Mouse (Mus musculus) heart, embryonic 13.5 days (tissue): ENCODE measurements around the gene Crtc1. TPM values are rescaled to one million over a fixed set of nuclear protein-coding genes. Genes with fewer than 3 reads are reported as not detected.

Experiments used
- ATAC-seq: fragments of 200-750 bp; cut with Nextera tagmentation; 2 replicates; pipeline ENCODE4 v1.8.0; 2017; ENCODE audit warnings: moderate TSS enrichment; ENCODE audit not compliant: insufficient number of reproducible peaks, low FRiP score, low TSS enrichment; ENCODE audit errors: extremely low read depth
- H3K27ac ChIP-seq: fragments of 300-500 bp; sonication (generic); replicated peaks from 2 replicates; pipeline ENCODE4 v1.5.1; 2015; ENCODE audit warnings: moderate library complexity, mild to moderate bottlenecking, inconsistent platforms
- H3K27me3 ChIP-seq: fragments of 300-500 bp; sonication (generic); replicated peaks from 2 replicates; pipeline ENCODE4 v1.6.1; 2015; ENCODE audit warnings: mild to moderate bottlenecking, inconsistent platforms
- H3K36me3 ChIP-seq: fragments of 300-500 bp; sonication (generic); 2 replicates; pipeline ENCODE4 v1.6.1; 2015; ENCODE audit warnings: mild to moderate bottlenecking, inconsistent platforms
- H3K4me1 ChIP-seq: fragments of 300-500 bp; sonication (generic); 2 replicates; pipeline ENCODE4 v1.6.1; 2015; ENCODE audit warnings: inconsistent platforms
- H3K4me2 ChIP-seq: fragments of 300-500 bp; sonication (generic); 2 replicates; pipeline ENCODE4 v1.6.1; 2015; ENCODE audit warnings: inconsistent platforms, mild to moderate bottlenecking, moderate library complexity
- H3K4me3 ChIP-seq: fragments of 300-500 bp; sonication (generic); 2 replicates; pipeline ENCODE4 v1.5.1; 2015; ENCODE audit warnings: moderate library complexity, mild to moderate bottlenecking, inconsistent platforms
- H3K9ac ChIP-seq: fragments of 300-500 bp; sonication (generic); 2 replicates; pipeline ENCODE4 v1.6.1; 2015; ENCODE audit warnings: inconsistent platforms, mild to moderate bottlenecking, moderate library complexity
- H3K9me3 ChIP-seq: fragments of 300-500 bp; sonication (generic); 2 replicates; pipeline ENCODE4 v1.6.1; 2016; ENCODE audit warnings: inconsistent platforms
- WGBS: fragments of 180-500 bp; shearing (Covaris S2); methylation state at CpG from one replicate; pipeline ENCODE4 v1.1.7; 2015; ENCODE audit warnings: mixed read lengths; 5-methylcytosine and 5-hydroxymethylcytosine counted together
- polyA plus RNA-seq: library from polyadenylated mRNA; unstranded; fragments of >200 nt; fragmentation: Nextera tagmentation; extraction: Ambion mirVana; gene quantifications from 2 replicates; pipeline ENCODE4 v1.2.1, GENCODE M21; 2015

Crtc1 gene
- polyA plus RNA-seq, 1 experiment from 2014 or later, result 12.4 TPM

- Histone ChIP-seq H3K9me3 (no peaks in the 10 kb centered on the region), H3K4me2 (no peak overlapping the region), H3K36me3 (peaks cover 36% of the 10 kb centered on the region), H3K4me3 (no peak overlapping the region), H3K4me1 (peaks cover 2% of the 10 kb centered on the region; the same call in 1 of the 2 replicates), H3K27me3 (peaks cover 43% of the 10 kb centered on the region), H3K9ac (no peak overlapping the region), H3K27ac (no peak overlapping the region)
- 36% methylated on average over 3 of the region's 3 CpGs for WGBS
- ATAC-seq, result no peak
Observed at GRCm38 (mm10) chr8:70383287-70383686, 56.1 kb downstream of the Crtc1 start.

GRCm38 (mm10) chr8:70380069-70380468 is 59.3 kb downstream of the Crtc1 start:
- Histone ChIP-seq H3K4me2 (no peak overlapping the region), H3K4me1 (peaks cover 18% of the 10 kb centered on the region), H3K27me3 (peaks cover 75% of the 10 kb centered on the region), H3K36me3 (peaks cover 7% of the 10 kb centered on the region), H3K9ac (no peak overlapping the region), H3K9me3 (no peaks in the 10 kb centered on the region), H3K27ac (no peak overlapping the region), H3K4me3 (no peak overlapping the region)
- ATAC-seq, result no peak
- 75% methylated on average over 12 of the region's 12 CpGs for WGBS

GRCm38 (mm10) chr8:70377049-70377448 is 62.3 kb downstream of the Crtc1 start:
- WGBS, result 15% methylated on average over 15 of the region's 15 CpGs
- Histone ChIP-seq H3K4me1 (peaks cover 46% of the 10 kb centered on the region), H3K36me3 (no peaks in the 10 kb centered on the region), H3K4me2 (no peak overlapping the region), H3K27ac (no peak overlapping the region), H3K27me3 (peaks cover 97% of the 10 kb centered on the region), H3K4me3 (no peak overlapping the region), H3K9me3 (no peaks in the 10 kb centered on the region), H3K9ac (no peak overlapping the region)
- ATAC-seq, result no peak

GRCm38 (mm10) chr8:70376275-70376741 is 63.1 kb downstream of the Crtc1 start:
- Histone ChIP-seq H3K9me3 (no peaks in the 10 kb centered on the region), H3K4me2 (peak overlapping the region; percentile 45), H3K4me3 (peak overlapping the region; percentile 28), H3K27me3 (peaks cover 97% of the 10 kb centered on the region), H3K9ac (0 out of 2 replicates have a peak overlapping the region, but pooled peaks have one; percentile 40), H3K27ac (no peak overlapping the region), H3K36me3 (no peaks in the 10 kb centered on the region), H3K4me1 (peaks cover 50% of the 10 kb centered on the region)
- no peak for ATAC-seq
- WGBS, result 8% methylated on average over 37 of the region's 37 CpGs

GRCm38 (mm10) chr8:70375212-70375859 is 64.0 kb downstream of the Crtc1 start:
- no peak overlapping the region for H3K9ac ChIP-seq
- no peaks in the 10 kb centered on the region for H3K36me3 ChIP-seq
- H3K4me3 ChIP-seq, result peak overlapping the region; percentile 46
- no peak for ATAC-seq
- H3K4me1 ChIP-seq, result peaks cover 50% of the 10 kb centered on the region
- no peaks in the 10 kb centered on the region for H3K9me3 ChIP-seq
- peak overlapping the region; percentile 68 for H3K4me2 ChIP-seq
- H3K27ac ChIP-seq, result no peak overlapping the region
- WGBS, result 7% methylated on average over 35 of the region's 35 CpGs
- H3K27me3 ChIP-seq, result peaks cover 90% of the 10 kb centered on the region

- Histone ChIP-seq H3K27ac (no peak overlapping the region), H3K4me2 (peak overlapping the region; percentile 68), H3K9ac (peak overlapping the region; percentile 24), H3K9me3 (no peaks in the 10 kb centered on the region), H3K27me3 (peaks cover 81% of the 10 kb centered on the region), H3K4me3 (peak overlapping the region; percentile 46), H3K4me1 (peaks cover 50% of the 10 kb centered on the region), H3K36me3 (no peaks in the 10 kb centered on the region)
- under 1% methylated on average over 51 of the region's 53 CpGs for WGBS
- ATAC-seq, result peak; percentile 81
Observed at GRCm38 (mm10) chr8:70374318-70374927, 65.0 kb downstream of the Crtc1 start.

- no peaks in the 10 kb centered on the region for H3K36me3 ChIP-seq
- H3K4me2 ChIP-seq, result peak within 1 kb of the TSS; percentile 68
- peak within 1 kb of the TSS; percentile 46 for H3K4me3 ChIP-seq
- H3K27me3 ChIP-seq, result peaks cover 73% of the 10 kb centered on the region
- ATAC-seq, result no peak
- peaks cover 58% of the 10 kb centered on the region for H3K4me1 ChIP-seq
- peak within 1 kb of the TSS; percentile 17; the same call in 1 of the 2 replicates for H3K27ac ChIP-seq
- no peaks in the 10 kb centered on the region for H3K9me3 ChIP-seq
- 4% methylated on average over 47 of the region's 47 CpGs for whole genome bisulfite sequencing
- H3K9ac ChIP-seq, result peak within 1 kb of the TSS; percentile 37
Observed at GRCm38 (mm10) chr8:70373397-70374317, 65.7 kb downstream of the Crtc1 start, which contains the start of gene Comp. Gene Comp (plus strand): TSS chr8:70373558.

- no peaks in the 10 kb centered on the region for H3K36me3 ChIP-seq
- 35% methylated on average over 6 of the region's 6 CpGs for WGBS
- no peaks in the 10 kb centered on the region for H3K9me3 ChIP-seq
- H3K4me3 ChIP-seq, result no peak overlapping the region
- H3K27me3 ChIP-seq, result peaks cover 61% of the 10 kb centered on the region
- ATAC-seq, result no peak
- 0 out of 2 replicates have a peak overlapping the region, but pooled peaks have one; percentile 54 for H3K9ac ChIP-seq
- peak overlapping the region; percentile 55 for H3K27ac ChIP-seq
- H3K4me1 ChIP-seq, result peaks cover 58% of the 10 kb centered on the region
- no peak overlapping the region for H3K4me2 ChIP-seq
Observed at GRCm38 (mm10) chr8:70371951-70372350, 67.4 kb downstream of the Crtc1 start.

- WGBS, result 77% methylated on average over 7 of the region's 7 CpGs
Observed at GRCm38 (mm10) chr8:70370476-70370875, 68.9 kb downstream of the Crtc1 start.

GRCm38 (mm10) chr8:70366588-70366987 is 72.8 kb downstream of the Crtc1 start:
- no peak overlapping the region for H3K9ac ChIP-seq
- no peak overlapping the region for H3K4me2 ChIP-seq
- 74% methylated on average over 5 of the region's 5 CpGs for WGBS
- no peak overlapping the region for H3K4me3 ChIP-seq
- H3K9me3 ChIP-seq, result no peaks in the 10 kb centered on the region
- no peak for ATAC-seq
- H3K36me3 ChIP-seq, result no peaks in the 10 kb centered on the region
- peaks cover 12% of the 10 kb centered on the region for H3K4me1 ChIP-seq
- no peak overlapping the region for H3K27ac ChIP-seq
- H3K27me3 ChIP-seq, result peaks cover 19% of the 10 kb centered on the region

More at GRCm38 (mm10) chr8:70370476-70370875, 68.9 kb downstream of the Crtc1 start:
- Histone ChIP-seq H3K9ac (no peak overlapping the region), H3K27me3 (peaks cover 52% of the 10 kb centered on the region), H3K4me2 (no peak overlapping the region), H3K9me3 (no peaks in the 10 kb centered on the region), H3K4me1 (peaks cover 46% of the 10 kb centered on the region), H3K27ac (no peak overlapping the region), H3K4me3 (no peak overlapping the region), H3K36me3 (no peaks in the 10 kb centered on the region)
- ATAC-seq, result no peak

- H3K4me2 ChIP-seq, result no peak overlapping the region
Observed at GRCm38 (mm10) chr8:70364066-70364465, 75.3 kb downstream of the Crtc1 start.

More at GRCm38 (mm10) chr8:70364066-70364465, 75.3 kb downstream of the Crtc1 start:
- ATAC-seq, result no peak; the same call in 1 of the 2 replicates
- Histone ChIP-seq H3K4me3 (no peak overlapping the region), H3K4me1 (peaks cover 14% of the 10 kb centered on the region; the same call in 1 of the 2 replicates), H3K27me3 (peaks cover 17% of the 10 kb centered on the region; the same call in 1 of the 2 replicates), H3K36me3 (no peaks in the 10 kb centered on the region), H3K9me3 (peaks cover 4% of the 10 kb centered on the region; the same call in 1 of the 2 replicates), H3K9ac (no peak overlapping the region), H3K27ac (no peak overlapping the region)
- 38% methylated on average over 5 of the region's 5 CpGs for WGBS
